Mouse (Mus musculus) kidney, adult 11 months (tissue): ENCODE results near the gene Chrna4.

Experiments used
- DNase-seq: peaks from one replicate; pipeline ENCODE4 v3.0.0; 2022

Chrna4 gene

DNA sequence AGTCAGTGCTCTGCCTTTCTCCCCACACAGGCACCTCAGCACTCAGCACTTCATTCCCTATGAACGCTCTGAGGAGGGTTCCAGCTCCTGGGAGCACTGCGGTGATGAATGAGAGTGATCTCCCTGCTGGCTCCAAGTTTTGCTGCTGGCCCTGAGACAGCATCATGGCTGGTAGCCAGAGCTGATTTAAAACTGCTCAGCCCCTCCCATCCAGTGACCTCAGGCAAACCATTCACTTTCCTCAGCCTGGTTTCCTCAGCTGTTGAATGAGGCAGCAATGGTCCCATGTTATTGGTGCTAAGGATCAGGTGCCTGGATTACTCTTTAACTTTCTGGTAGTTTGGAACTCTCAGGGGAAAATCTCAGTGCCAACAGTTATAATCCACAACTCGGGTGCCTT lies at the start of gene Chrna4:
TSS of gene Chrna4 (minus strand) at position 110 of the 400 bp plus-strand sequence.
- DNase-seq, result peak; percentile 83

DNA sequence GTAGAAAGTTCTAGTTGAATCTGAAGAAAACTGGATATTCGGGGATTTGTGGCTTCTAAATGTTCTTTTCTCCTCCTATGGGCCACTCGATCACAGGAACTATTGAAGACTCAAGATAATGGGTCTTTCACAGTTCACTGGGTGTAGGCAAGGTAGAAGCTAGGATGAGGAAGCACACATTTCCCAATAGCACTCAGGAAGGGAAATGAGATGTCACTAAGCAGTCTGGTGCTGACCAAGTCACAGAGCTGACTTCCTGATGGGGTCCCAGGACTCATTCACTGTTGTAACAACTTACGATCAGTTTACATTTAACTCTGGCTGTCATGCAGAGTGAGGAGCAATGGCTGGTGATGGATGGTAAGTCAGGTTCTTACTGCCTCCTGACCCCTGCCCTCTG lies 46.8 kb upstream of the Chrna4 start:
- no peak for DNase-seq

DNA sequence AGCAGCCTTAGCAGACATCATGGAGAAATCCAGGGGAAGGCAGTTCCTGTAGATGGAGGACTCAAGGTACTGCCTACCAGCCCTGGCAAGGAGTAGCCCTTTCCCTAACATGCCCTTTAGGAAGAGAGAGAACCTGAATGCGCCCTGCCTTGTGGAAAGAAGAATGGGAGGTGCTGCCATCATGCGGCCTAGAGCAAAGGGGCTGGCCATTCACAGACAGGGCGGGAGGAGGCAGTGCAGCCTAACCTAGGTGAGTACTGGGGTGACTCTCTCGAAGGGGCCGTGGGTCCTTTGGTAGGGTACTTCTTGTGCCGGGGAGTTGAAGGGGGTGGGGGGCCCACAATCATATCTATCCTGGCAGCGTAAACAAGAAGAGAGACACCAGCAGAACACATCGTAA lies 41.7 kb upstream of the Chrna4 start:
- DNase-seq, result no peak

DNA sequence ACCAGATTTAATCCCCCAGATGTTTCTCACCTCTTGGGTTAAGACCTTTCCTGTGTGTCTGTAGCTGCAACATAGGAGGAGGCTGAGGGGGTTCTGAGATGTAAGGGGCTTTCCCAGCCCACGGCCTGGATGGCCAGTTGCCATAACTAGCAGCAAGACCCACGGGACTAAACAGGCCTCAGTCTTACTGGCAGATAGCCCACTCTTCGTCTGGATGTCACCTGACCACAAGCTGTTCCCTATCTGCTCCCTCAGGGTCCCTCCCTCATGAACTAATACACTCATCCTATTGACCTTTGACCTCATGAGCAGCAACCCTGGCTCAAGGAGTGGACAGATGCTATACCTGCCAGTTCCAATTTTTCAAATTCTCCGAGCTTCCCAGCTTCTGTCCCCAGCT lies 40.6 kb upstream of the Chrna4 start:
- no peak for DNase-seq

DNA sequence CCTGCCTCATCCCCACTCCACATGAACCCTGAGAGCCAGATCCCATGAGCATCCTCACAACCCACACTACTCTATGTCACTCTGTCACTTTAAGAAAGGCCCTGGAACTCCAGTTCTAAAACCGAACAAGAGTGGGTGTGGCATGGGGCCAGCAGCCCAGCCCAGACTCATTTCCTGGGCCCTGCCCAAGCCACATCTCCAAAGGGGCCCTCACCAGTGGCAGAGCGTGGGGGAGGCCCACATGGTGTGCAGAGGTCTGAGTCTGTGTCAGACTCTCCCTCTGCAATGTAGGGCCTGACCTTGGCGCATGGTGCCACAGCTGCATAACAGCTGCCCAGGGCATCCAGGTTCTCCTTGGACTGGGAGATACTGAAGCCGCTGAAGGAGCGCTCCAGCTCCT lies 37.5 kb upstream of the Chrna4 start:
- no peak for DNase-seq

DNA sequence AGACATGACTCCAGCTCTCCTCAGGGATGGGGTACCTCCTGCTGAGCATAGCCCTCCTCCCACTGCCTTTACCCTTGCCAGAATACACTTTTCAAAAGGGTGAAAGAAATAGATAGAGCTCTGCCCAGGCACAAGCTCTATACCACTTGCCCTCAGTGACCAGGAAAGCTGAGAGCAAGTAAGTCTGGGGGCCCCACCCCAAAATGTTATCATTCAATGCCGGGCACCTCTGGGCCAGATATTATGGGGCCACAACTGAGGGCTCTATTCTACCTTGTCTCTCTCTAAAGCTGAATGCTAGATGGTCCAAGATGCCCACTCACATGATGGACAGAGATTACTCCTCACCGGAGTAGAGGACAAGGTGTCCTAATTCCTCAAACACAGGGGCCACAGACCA lies 36.2 kb upstream of the Chrna4 start:
- DNase-seq, result no peak

DNA sequence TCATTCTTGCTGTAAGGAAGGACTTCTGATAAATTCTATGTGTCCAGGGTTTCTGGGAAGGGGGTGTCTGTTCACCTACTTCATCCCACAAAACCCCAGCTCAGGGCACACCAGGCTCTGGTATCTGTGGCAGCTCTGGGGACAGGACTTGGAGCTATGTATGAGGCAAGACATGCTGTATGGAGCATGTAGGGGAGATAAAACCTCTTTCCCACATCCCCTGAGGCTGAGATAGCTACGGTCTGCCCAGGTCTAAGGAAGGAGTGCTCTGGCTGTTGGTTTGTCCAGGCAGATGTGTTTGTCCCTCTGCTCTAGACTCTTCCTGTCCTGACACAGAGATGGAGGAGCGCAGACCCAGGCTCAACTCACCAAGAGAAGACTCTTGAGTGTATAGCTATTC lies 35.6 kb upstream of the Chrna4 start:
- no peak for DNase-seq

DNA sequence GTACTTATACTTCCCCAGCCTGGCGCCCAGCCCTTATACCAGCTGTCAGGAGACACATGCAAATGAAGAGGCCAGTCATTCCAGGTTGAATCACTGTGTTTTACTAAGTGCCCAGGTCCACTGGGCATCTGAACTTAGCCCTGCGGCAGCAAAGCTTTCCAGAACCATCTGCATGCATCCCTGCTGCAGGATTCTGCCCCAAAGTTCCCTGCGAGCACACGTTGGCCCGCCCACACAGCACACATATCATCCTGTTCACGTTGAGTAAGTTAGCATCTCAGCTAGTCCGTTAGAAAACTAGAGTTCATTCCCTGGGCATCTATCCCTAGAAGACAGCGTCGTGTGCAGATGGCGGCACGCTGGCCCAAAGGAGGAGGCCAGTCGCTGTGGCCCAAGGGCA lies 32.2 kb upstream of the Chrna4 start:
- DNase-seq, result no peak

DNA sequence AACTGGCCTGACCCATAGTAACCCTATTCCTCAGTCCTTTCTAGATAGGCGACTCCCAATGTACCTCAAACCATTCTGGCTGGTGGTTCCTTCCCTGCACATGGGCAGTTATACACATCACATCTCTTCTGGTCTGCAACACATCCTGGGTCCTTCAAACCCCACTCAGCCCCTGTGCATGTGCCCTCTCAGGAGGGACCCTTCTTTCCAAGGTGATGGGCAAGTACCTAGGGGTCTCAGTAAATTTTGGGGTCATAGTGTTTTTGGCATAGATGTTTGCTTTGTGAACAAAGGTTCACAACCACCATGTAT lies 29.0 kb upstream of the Chrna4 start:
- no peak for DNase-seq

DNA sequence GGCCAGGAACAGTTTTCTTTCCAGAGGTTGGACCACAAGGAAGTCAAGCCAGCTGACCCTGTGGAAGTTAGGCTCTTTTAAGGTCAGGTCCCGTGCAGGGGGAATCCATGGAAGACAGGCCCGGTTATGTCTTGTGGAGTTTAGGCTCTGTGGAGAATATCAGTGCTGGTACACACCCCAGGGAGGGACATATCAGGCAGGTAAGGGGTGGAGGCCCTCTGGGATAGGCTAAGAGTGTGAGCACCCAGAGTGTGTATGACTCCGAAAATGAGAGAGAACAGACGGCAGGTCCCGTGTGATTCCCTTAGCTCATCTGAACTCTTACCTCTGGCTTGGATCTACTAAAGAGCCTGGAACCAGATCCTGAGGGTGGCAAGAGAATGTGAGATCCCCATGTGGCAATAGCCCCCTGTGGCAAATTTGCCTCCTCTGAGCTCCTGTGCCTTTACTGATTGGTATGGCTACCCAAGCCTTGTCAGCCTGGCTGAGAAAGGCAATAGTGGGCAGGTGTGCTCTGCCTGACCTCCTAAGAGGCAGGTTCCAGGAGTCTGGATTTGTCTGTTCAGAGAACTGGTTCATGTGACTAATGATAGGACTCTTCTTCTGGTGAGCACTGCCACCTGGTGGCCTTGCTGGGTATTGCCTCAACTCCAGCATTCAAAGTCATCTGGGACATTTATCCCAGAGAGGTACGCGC lies 28.5 kb upstream of the Chrna4 start:
- DNase-seq, result peak; percentile 73

DNA sequence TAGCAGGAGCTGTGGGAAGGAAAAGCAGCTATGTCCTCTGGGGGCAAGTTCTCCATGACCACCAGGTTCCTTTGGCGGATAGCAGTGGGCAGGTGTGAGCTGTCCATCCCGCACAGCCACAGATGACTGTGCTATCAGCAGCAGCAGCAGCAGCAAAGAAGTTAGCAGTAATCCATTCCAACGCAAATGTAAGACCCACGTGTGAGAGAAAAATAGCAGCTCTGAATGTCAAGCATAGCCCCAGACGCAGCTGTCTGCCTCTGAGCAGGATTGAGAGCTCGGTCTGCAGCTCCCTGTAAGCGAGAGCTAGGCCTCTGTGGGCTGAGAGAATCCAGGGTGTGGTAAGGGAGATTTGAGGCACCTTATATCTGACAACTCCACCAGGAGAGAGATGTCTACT lies 26.8 kb upstream of the Chrna4 start:
- DNase-seq, result no peak

DNA sequence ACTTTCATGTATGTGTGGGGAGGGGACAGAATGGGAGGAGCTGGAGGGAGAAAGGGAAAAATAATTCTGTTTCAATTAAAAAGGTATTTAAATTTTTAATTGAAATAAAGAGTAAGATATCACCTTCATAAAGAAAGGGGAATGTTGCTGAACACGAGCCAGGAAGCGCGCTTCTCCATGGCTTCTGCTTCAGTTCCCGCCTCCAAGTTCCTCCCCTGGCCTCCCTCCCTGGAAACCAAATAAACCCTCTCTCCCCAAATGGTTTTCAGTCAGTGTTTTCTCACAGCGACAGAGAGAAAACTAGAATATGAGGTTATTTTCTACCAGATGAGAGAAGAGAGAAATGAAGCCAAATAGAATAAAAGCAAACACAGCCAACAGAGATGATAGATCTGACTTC lies 25.2 kb upstream of the Chrna4 start:
- DNase-seq, result no peak

DNA sequence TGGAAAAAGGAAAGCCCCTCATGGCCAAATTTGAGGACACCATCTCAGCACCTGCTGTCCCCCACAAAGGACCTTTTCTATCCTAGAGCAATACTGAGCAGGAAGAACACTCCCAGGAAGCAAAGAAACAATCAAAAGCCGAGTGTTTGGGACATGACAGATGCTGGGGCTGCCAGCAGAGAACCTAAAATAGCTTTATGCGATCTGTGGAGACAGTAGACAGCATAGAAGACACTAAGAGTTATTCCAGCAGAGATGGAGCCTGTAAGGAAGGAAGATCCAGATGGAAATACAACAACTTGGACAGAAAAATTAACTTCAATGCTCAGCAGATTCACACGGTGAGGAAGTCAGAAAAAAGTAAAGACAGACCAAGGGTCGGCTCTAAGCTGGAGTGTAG lies 22.5 kb upstream of the Chrna4 start:
- DNase-seq, result no peak

DNA sequence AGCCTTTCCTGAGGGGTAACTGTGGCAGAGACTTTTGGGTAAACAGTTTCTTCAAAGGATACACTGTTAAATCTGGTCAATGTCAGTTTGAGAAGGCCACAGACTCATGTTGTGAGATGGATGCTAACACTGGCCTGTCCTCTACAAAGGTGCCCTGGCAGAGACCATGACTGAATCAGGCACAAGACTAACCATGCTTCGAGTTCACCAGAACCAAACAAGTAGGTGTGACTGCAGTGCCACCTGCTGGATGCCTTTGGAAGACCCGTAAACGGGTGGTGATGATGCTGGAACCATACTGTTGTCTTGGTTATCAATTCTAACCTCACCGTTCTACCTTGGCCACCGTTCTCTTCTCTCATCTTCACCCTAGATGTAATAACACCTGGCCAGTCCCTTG lies 16.8 kb upstream of the Chrna4 start:
- peak; percentile 69 for DNase-seq

DNA sequence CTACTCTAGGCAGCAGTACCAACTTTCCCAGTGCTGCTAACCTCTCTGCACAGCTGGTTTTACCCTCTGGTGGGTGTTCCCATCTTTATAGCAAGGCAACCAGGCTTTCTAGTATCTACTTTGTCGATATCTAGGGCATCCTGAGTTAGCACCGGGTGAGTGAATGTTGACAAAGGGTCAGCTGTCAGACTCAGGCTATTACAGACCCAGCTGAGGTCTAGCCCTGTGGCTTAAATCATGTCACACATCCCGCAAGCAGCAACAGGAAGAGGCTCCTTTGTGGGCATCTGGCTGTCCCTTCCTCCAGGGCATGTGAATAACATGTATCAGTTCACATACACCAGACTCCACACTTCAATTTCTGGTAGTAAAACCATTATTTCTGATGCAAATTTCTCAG lies 14.8 kb upstream of the Chrna4 start:
- no peak for DNase-seq

DNA sequence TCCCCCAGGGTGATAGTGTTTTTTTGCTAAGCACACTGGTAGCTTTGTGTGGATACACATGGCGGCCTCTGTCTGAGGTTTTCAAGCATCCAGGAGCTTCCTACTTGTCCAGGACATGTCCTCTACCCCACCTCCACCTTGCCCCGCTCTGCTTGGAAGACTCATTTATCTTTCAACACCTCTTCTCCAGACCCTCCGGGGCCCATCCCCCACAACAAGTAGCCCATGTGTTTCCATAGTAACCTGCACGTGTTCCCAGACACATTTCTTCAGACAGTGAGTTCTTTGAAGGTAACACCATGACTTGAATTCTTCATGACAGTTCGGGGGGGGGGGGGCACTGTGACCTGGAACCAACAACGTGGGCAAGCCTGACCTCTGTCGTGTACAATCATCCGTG lies 14.0 kb upstream of the Chrna4 start:
- DNase-seq, result no peak

DNA sequence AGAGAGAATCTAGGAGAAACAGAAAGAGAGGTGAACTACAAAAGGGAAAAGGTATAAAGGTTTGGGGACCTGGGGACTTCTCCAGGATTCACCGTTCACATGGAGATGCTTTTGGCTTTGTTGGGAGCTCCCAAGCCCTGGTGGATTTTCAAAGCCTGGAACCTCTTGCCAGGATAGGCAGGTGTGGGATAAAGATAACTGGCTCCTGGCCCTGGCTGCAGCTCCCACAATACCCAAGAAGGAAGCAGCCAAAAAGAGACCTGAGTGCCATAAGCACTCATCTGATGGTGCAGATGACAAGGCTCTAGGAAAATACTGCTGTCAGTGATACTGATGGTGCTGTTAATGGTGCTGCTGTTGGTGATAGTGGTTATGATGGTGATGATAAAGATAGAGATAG lies 8.8 kb upstream of the Chrna4 start:
- no peak for DNase-seq

DNA sequence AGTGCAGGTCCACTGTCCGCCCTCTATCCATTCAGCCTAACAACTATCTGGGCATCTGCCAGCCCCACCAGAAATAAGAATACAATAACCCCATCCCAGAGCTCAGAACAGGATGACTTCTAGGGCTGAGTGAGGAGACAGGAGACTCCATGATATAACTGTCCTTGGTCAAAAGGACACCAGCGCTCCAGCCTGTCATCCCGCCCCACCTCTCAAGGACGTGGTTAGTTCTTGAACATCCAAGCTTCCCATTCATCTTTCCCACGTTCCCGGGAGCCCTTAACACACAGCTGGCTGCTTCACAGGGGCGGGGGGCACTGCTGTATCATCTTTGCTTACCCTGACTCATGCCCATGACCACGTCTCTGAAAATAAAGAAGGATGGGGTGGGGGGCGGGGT lies 5.6 kb upstream of the Chrna4 start:
- no peak for DNase-seq

DNA sequence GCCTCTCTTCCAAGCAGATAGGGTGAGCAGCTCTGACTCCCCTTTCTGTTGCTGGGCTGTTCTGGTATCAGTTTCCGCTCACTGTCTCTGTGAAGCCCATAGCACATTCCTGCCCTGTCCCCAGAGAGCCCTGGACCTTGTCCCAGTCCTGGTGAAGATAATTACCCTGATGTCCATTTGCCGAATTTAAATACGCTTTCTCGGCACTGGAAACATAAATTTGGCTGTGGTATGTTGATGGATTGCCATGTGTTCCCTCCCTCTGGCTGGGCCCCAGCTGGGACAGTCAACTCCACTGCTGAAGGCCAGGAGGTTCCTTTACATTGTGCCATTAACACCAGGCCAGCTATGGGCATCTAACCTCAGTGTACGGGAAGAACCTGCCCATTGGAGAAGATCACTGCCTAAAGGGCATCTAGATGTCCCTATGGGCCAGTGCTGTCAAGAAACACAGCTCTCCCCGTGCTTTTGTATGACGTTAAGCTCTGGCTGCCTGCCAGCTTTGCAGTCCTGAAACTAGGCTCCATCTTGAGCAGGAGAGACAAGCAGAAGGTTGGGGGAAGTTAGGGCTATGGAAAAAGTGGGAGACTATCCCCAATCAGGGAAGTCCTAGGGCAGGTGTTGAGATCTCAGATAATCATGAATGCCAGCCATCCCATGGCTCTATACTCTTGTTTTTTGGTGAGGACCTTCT lies 5.1 kb upstream of the Chrna4 start:
- peak; percentile 43 for DNase-seq

DNA sequence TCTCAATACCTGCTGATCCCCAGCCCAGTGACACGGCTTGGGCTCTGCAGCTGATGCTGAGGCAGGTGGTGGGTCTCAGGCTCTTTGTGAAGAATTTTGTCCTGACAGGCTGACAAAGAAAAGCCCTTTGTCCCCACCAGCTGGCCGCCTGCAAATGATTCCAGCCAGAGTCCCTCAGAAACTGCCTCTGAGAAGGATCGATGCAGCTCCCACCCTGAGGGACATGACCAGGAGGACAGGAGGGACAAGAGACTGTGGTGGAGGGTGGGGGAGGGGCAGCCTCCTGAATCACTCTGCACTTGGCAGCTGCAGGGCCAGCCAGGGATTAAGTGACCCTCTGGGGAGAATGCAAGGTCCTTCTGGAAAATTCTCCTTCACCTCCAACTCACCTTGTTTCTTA lies 655 bp upstream of the Chrna4 start:
- no peak for DNase-seq

DNA sequence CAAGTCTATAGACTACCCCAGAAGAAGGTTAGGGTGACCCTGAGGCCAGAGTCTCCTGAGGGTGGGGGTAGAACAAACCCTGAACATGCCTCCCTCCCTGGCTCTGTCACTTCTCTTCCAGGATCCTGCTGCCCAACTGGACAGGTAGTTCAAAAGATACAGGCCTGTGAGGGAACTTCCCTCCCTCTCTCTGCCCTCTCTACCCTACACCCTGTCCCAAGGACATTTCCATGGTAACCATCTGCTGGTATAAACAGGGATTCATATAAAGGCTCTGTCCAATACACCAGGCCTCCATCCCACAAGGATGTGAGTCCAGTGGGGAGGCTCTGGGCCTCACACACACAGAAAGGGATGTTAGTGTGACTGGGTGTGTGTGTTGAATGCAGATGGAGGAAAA lies 970 bp downstream of the Chrna4 start:
- no peak for DNase-seq

DNA sequence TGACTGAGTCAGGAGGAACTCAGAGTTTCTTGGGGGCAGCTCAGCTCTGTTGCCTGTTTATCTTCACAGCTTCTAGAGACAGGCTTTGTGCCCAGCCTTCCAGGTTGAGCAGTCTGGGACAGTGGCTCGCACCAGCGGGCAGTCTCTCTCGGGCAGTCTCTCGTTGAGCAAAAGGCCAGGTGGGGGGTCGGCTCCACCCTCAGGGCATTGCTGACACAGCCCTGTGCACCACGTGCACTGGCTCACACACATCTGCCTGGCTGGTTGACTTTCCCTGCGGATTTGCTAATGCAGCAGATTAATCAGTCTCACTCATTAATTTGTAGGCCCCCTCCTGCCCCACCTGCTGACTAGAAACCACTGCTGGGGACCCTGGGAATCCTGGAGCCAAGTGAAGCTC lies 1.4 kb downstream of the Chrna4 start:
- DNase-seq, result peak; percentile 91

DNA sequence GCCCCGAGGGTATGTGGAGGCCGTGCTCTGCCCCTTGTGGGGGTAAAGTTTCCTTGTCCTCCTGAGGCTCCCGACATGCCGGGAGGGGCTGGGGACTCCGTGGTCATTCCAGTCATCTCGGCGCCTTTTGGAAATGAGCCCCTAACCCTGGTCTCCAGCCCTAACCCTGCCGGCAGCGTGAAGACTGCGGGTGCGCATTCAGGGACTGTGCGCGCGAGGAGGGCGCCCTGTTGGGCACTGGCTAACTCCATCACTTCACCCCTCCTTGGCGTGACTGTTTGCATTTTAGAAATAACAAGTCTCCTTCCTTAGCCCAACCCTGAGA lies 4.0 kb downstream of the Chrna4 start:
- DNase-seq, result no peak

DNA sequence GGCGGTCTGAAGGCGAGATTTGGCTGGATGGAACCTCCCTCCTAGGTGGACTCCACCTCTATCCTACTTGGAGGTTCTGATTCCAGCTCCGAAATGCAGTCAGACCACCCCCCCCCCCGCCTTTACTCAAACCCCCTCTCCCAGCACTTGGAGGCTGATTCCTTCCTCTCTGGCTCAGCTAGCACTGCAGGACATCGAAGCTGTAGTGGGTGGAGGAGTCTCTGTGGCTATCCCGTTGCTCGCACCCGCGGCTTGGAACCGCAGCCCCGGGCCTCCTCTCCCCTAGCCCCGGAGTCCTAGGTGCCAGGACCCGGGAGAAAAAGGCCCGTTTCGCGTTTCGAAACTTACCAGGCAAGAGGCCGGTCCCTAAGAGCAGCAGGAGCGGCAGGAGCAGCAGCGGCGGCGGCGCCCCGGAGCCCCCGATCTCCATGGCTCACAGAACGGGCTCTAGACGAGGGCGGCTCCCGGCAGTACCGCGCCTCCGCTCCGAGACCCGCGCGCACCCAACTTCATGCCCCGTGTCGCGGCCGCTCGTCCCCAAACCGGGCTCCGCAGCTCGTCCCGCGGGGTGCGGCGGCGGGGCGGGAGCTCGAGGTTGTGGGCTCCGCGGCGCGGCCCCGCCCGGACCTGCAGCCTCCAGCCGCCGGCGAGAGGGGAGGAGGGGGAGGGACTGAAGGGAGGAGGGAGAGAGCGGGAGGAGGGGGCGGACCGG lies 4.5 kb downstream of the Chrna4 start:
- no peak for DNase-seq

DNA sequence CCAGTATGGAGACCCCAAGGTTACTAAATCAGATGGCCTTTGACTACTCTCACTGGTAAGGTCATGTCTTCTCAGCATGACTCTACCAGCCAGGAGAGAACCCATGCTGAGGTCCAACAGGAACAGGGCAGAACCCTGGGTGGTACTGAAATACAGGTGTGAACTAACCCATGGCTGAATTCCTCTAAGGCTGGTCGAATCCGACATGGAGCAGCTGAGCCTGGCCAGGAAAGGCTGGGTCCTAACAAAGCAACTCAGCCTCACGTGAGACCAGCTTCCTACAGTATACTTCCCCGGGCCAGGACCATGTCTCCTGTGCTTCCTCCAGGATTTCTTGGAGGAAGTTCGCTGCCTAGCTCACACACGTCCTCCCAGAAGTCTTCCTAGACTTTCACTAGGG lies 6.8 kb downstream of the Chrna4 start:
- DNase-seq, result no peak
